Mouse (Mus musculus): Measurements from ENCODE around the gene Tmem150b. TPM values are rescaled to one million over a fixed set of nuclear protein-coding genes. Genes with fewer than 3 reads are reported as not detected.

Gene Tmem150b
- total RNA-seq, 2 experiments from 2014 or later = 0.10 TPM; not detected in 1

DNA sequence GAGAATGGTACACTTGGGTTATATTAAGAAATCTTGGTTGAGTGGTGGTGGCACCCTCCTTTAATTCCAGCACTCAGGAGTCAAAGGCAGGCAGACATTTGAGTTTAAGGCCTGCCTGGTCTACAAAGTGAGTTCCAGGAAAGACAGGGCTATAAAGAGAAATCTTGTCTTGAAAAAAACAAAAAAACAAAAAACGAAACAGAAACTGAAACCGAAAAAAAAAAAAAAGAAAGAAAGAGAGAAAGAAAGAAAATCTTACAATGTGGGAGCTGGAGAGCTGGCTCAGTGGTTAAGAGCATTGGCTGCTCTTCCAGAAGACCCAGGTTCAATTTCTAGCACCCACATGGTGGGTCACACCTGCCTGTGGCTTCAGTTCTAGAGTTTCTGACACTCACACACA lies 61.3 kb downstream of the Tmem150b start:
- no peak for DNase-seq

- no peak for DNase-seq
Measured at GRCm38 (mm10) chr7:4663179-4663578, 61.9 kb downstream of the Tmem150b start.

DNA sequence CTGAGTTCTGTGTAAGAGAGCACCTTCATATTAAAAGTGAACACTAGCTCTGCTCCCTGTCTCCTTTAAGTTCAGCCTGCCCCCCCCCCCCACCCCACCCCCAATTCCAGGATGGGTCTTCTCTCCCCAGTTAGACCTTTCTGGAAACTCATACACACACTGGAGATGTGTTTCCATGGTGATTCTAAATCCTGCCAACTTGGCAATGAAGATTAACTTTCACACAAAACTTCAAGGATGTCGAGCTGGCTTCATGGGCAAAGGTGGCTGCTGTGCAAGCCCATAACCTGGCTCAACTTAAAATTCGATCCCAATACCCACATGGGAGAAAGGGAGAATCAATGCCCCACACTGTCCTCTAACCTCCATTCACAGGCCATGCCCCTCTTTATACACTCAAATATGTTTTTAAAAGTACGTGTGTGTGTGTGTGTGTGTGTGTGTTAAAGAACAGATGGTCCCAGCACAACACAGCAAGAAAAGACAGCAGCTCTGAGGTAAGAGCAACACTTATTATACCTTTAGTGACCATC lies 65.1 kb downstream of the Tmem150b start:
- DNase-seq = no peak

DNA sequence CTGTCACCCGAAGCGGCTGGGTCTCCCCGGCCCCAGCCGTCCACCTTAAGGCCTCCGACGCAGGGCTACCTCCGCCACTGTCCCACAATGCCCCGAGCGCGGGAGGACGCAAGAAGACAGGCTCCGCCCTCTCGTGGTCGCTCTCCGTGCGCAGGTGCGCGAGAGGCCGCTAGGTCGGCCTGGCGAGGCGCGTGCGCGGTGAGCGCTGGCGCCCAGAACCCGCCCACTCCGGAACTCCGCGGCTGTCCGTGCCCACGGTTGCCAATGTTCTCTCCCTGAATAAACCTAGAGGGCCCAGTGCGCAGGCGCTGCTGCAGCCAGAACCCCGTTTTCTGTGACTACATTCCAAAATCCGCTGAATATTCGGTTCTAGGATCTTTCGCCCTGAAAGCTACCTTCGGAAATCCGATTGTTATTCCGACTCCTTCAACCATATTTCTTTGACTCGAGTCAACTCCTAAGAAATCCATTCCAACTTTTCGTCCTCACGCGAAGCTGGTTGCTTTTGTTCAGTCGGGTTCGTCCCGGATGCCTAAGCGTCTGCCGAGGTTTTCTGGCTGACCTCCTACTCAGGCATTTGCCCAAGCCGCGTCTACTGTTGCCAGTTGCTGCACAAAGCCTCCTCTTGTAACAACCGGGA lies 66.0 kb downstream of the Tmem150b start, which contains the start of gene Ppp6r1:
Ppp6r1 (minus strand) TSS at position 108 of the 640 bp plus-strand sequence.
- DNase-seq = peak; percentile 96 to 99

- peak in 1 of 2 experiments; percentile 36 for DNase-seq
Measured at GRCm38 (mm10) chr7:4658128-4658907, 66.7 kb downstream of the Tmem150b start.

DNA sequence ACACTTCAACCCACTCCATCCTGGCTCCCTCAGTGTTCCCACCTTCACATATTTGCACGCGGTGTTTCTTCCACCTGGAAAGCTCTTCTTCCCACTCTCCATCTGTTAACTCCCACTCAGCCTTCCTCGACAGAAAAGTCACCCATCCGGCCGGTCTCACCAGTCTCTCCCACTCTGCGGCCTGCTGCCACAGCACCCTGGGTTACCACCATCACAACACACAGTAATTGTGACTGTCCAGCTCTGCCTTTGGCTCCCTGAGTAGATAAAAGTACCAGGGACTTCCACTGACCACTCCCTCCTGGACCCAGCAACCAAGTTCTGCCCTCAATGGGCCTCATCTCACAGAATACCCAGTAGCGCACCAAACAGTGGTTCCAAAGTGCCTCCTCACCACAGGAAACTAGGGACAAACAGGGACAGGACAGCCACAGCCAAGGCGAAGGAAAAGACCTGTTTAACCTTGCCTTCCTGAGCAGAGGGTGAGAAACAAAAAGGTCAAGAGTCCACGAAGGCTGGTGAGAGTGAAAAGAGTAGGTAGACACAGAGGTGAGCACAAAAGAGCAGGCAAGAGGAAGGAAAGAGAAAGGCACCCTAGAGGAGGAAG lies 67.4 kb downstream of the Tmem150b start:
- peak in 1 of 2 experiments; percentile 37 for DNase-seq

Other genes starting within 250 kb of the Tmem150b start
- 10 to 100 TPM; 54.6 to 62.1 TPM for gene Ppp1r12c, start 223.6 kb downstream of the Tmem150b start, total RNA-seq (2021)
- 10 to 100 TPM; 20.9 to 22.2 TPM for gene Tnnt1, start 208.9 kb downstream of the Tmem150b start, total RNA-seq (2021)
- over 10,000 TPM; 10,363 to 11,433 TPM for gene Tnni3, start 201.0 kb downstream of the Tmem150b start, total RNA-seq (2021)
- gene Dnaaf3, start 192.8 kb downstream of the Tmem150b start, total RNA-seq (2021) = 1 to 10 TPM; 2.0 to 2.5 TPM
- gene Syt5, start 177.7 kb downstream of the Tmem150b start, total RNA-seq (2021) = 1 to 10 TPM in 1 of 2 experiments, under 1 TPM in 1; 0.36 to 1.3 TPM
- gene Ptprh, start 121.2 kb downstream of the Tmem150b start, total RNA-seq (2021) = not detected
- gene Tmem86b, start 93.8 kb downstream of the Tmem150b start, total RNA-seq (2021) = 1 to 10 TPM; 3.8 to 6.5 TPM
- 10 to 100 TPM; 69.2 to 70.4 TPM for gene Ppp6r1, start 66.2 kb downstream of the Tmem150b start, total RNA-seq (2021)
- 10 to 100 TPM; 33.8 to 38.5 TPM for gene Hspbp1, start 40.2 kb downstream of the Tmem150b start, total RNA-seq (2021)
- gene Brsk1, start 34.6 kb downstream of the Tmem150b start, total RNA-seq (2021) = 1 to 10 TPM; 1.1 to 1.2 TPM
- gene Kmt5c, start 14.9 kb upstream of the Tmem150b start, total RNA-seq (2021) = 10 to 100 TPM in 1 of 2 experiments, 1 to 10 TPM in 1; 9.6 to 10.0 TPM
- gene Cox6b2, start 27.8 kb upstream of the Tmem150b start, total RNA-seq (2021) = 1 to 10 TPM; 1.4 to 2.3 TPM
- gene Fam71e2, start 46.1 kb upstream of the Tmem150b start, total RNA-seq (2021) = not detected
- gene Il11, start 57.6 kb upstream of the Tmem150b start, total RNA-seq (2021) = not detected
- gene Tmem190, start 57.7 kb upstream of the Tmem150b start, total RNA-seq (2021) = not detected
- 1 to 10 TPM; 2.4 to 5.4 TPM for gene Tmem238, start 64.4 kb upstream of the Tmem150b start, total RNA-seq (2021)
- gene Rpl28, start 67.6 kb upstream of the Tmem150b start, total RNA-seq (2021) = 100 to 1,000 TPM; 468 to 578 TPM
- gene Ube2s, start 87.3 kb upstream of the Tmem150b start, total RNA-seq (2021) = 100 to 1,000 TPM in 1 of 2 experiments, 10 to 100 TPM in 1; 93.4 to 105 TPM
- not detected for gene Shisa7, start 119.4 kb upstream of the Tmem150b start, total RNA-seq (2021)
- gene Isoc2b, start 145.0 kb upstream of the Tmem150b start, total RNA-seq (2021) = 1 to 10 TPM; 3.5 to 6.3 TPM
- gene Isoc2a, start 151.9 kb upstream of the Tmem150b start, total RNA-seq (2021) = 10 to 100 TPM; 55.3 to 57.3 TPM
- gene Gm36210, start 181.3 kb upstream of the Tmem150b start, total RNA-seq (2021) = not detected
- 1 to 10 TPM; 5.3 to 6.4 TPM for gene Zfp628, start 190.0 kb upstream of the Tmem150b start, total RNA-seq (2021)
- gene Nat14, start 196.8 kb upstream of the Tmem150b start, total RNA-seq (2021) = 1 to 10 TPM; 4.2 to 6.1 TPM
- 1 to 10 TPM; 2.0 to 2.4 TPM for gene Ssc5d, start 200.5 kb upstream of the Tmem150b start, total RNA-seq (2021)
- 10 to 100 TPM; 25.9 to 30.0 TPM for gene Sbk2, start 239.2 kb upstream of the Tmem150b start, total RNA-seq (2021)
- gene Sbk3, start 245.9 kb upstream of the Tmem150b start, total RNA-seq (2021) = 10 to 100 TPM; 37.3 to 39.0 TPM